Mouse (Mus musculus): ENCODE data around the gene Snd1.

Snd1 gene

DNA sequence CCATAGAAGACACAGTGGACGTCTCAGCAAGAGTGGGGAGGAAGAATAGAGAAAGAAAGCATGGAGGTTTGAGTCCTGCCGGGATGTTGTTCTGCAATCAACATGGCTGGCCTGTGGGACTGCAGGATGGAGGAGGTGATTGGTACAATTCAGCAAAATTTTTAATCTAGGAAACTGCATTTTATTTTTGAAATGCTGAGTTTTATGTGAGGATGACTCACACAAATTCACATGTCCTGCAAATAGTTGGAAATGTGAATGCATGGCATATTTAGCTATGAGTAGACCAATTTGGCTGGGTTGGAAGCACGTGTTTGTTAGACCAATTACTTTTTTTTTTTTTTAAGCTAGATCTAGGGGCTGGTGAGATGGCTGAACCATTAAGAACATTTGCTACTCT, 222.3 kb downstream of the Snd1 start:
- in situ Hi-C loops (cut with MboI, MseI), result no loop called here

DNA sequence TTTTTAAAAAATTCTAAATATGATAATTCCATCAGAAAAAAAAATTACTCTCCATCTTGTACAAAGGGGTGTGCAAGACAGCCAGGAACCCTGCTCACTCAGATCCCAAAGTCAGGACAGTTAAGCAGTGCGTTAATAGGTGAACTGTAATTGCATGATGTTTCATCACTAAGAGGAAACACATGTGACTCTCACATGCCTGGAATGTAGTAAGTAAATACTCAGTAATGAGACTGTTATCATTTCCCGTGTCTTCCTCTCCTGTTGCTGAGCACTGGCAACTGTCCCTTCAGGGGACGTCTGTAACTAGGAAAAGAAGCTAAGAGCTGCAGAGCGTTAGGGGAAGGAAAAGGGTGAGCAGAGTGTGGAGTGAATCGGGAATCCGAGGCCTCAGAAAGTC, 229.7 kb downstream of the Snd1 start:
- in situ Hi-C loops (cut with MboI, MseI), result no loop called here

DNA sequence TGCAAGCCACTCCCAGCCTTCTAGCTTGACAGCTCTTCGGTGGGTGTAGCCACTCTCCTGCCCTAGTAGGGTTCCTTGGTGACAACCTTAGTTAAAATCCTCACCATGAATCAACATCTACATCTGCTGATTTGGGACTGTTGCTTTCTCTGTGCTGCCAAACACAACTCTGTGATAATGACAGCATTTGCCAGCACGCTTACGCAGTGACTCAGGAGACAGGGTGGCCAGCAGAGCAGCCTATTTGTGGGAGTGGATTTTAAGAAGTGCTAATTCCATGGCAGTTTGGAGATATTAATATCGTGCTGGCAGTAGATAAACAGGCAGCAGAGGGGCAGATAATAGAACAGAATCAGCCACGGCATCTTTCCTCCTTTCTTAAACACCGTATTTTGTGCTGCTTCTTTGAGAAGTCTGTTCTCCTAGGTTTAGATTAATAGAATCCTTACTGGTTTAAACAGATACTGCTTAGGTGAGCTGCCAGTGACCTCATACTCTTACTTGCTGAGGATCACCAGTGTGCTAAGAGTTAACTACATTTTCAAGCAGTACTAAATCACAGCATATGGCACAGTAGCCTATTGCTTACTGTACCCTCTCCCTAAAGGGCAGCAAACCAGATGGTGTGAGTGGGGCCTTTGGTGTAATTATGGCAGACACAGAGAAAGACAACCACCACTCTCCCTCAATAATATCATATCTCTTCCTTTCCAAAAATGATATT, 230.6 kb downstream of the Snd1 start:
- in situ Hi-C loops (cut with MboI, MseI), result no loop called here

DNA sequence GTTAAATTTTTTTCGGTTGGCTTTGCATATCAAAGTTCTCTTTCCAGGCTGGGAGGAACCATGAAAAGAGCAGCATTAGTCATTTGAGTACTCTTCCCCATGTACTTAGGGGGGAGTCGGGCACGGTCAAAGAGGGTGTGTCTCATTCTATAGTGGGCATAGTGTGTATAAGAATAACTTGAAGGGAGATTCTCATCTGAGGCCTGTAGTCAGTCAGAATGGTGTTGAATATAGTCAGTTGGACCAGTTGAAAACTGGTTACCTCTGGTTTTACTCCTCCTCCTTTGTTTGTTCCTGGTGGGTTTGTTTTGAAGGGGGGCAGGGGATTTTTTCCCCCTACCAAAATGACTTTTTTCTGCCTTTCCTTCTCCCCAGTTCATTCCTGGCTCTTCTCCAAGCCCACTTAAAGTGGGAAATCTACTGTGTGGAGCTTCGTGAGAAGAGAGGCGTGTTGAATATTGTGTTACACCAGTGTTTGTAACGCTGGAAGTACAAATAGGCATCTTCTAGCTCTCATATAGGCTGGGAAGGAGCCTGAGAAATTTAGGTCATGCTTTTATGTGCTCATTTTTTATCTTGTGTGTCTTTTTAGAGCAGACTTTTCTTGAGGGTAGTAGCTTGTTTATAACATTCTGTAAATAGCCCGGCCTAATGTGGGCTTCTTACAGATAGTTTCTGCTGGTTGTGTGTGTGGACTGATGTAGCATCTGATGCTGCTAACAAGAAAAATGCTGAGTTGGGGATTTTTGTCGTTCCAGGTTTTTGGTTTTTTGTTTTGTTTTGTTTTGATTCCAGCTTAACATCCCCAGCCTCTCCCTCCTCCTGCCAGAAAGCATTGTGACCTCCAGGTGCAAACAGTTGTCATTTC, 231.4 kb downstream of the Snd1 start:
- in situ Hi-C loops (cut with MboI, MseI), result no loop called here

DNA sequence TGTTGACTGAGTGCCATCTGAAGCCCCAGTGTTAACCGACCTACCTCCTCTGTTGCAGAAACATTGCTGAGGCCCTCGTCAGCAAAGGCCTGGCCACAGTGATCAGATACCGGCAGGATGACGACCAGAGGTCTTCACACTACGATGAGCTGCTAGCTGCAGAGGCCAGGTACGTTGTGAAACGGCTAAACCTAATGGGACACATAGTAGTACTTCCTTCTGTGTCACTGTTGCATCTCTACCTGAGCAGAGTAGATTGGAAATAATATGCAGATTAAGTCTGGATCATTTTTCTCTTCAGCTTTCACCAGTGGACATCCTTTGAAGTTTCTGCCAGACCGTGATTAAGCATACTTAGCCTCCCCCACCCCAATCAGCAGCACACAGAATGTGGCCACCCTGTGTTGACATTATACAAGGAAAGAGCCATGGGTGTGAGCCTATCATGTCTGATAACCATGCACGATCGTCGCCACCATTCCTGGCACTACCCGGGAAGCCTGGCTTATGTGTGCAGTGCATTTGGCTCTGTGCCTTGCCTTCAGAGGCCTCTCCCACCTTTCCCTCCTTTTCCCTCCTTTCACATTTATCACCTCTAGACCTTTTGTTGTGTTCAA, 232.1 kb downstream of the Snd1 start:
- in situ Hi-C loops (cut with MboI, MseI), result no loop called here

DNA sequence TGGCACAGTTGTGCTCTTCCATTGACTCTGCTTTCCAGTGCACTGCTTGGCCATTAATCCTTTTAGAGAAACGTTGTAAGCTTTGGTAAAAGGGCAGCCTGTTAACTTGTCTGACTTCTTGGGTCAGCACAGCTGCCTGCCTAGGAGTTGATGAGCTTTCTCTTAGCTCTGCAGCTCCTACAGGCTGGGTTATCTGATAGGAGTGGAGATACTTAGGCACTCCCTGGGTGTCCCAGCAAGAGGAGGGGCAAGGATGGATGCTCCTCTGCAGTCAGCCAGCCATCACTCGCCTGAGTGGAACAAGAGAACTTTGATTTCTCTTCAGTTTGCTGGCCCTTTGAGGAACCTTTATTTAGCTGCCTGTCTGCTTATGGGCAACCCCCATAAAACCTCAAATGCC, 235.1 kb downstream of the Snd1 start:
- in situ Hi-C loops (cut with MboI, MseI), result no loop called here

DNA sequence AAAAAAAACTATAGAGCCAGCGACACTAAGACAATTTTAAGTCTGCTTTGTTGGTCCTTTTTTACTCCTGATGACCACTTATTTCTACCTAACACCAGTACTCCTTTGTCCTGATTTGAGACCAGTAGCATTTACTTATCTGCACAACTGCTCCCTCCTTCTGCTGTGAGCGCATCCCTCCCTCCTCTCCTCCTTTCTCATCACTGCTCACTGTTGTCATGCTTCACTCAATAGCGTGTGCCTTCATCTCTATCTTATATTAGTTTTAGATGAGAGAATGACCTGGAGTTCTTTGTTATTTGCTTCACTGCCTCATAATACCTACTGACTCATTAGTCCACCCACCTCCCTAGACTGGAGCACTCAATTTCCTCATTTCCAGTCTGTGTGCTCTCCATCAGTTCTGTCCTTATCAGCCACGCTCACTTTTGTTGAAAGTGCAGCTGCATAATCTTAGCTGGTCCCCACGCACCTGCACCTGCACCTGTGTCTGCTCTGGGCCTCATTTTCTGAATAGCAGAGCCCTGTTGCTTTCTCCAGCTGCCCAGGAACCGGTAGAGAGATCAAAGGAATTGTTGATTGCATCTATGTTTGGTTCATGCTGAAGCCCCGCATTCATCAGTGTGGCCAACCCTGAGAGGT, 242.4 kb downstream of the Snd1 start:
- in situ Hi-C loops (cut with MboI, MseI), result no loop called here

DNA sequence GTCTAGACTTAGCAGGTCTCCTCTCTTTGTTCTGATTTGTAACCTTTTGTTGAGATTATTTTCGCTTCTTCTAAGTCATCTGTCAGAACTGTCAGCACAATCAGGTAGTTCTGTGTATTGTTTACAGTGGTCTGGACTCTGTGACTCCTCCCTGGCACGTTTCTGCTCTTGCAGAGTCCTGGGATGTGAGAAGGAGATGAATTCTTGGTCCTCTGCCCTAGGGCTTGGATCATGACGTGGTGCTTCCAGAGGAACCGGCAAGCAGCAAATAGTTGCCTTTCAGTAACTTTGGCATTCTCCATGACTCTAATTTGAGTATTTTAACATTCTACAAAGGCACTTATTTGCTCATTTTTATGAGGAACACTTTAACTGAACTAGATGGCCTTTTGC, 242.9 kb downstream of the Snd1 start:
- in situ Hi-C loops (cut with MboI, MseI), result no loop called here

DNA sequence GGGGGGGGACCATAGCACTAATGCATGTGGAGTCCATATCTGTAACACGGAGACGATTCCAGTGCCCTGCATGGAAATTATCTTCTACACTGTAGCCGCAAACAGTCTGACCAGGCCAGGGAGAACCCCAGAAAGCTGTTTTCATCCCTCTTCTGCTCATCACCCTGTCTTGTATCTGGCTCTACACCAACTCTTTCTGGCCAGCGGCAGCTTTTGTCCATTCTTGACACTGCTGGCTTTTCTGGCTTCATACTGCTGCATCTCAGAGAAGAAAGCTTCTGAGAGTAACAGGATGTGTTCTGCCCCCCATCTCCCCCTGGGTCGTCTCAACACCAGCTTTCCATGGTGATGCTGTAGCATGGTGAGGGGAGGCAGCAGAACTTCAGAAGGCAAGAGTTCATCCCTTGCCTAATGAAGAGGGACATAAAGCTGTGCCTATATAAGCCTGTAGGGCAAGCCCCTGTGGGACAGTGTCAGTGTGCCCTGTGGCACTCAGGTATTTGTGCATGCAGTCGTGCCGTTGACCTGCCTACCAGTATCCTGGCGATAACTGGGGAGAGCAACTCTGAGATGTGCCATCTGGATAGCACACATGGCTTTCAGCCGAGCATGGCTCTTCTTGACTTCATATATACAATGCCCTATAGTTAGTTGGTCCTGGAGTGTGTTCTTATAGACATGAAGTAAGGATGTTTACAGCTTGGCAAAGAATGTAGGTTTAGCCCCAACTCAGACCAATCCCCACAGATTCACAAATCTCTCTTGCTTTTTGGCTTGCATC, 245.6 kb downstream of the Snd1 start:
- in situ Hi-C loops (cut with MboI, MseI), result no loop called here

DNA sequence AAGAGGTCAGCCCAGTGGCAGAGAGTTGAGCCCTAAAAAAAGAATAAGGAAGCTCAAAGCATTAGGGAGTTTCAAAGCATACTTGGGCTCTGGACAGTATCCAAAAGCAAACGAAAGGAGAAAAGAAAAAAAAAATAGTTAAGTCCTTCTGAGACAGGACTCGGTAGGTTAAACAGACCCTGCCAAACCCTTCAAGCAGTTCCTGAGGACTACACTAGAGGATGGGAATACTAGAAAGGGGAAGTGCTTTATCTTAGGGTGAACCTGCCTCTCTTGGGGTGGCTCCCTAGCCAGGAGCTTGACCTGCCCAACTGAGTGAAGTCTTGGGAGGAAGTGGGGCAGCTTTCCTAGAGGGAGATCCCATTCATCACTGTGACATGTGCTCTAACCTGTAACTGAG, 248.1 kb downstream of the Snd1 start:
- in situ Hi-C loops (cut with MboI, MseI), result no loop called here

DNA sequence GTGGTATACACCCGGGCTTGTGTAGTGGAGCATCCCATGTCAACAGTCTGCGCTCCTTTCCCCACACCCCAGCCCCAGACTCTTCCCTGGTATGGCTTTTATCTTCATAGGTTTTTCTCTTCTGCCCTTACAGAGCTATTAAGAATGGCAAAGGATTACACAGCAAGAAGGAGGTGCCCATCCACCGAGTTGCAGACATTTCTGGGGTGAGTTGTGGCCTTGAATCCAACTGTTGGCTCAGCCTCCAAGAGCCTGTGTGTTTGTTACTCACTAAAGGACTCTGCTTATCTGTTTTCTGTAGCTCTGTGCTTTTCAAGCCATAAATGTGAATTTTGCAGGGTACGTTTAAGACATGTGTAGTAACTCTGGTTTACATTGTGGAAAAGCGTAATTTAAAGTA, 249.8 kb downstream of the Snd1 start:
- in situ Hi-C loops (cut with MboI, MseI), result no loop called here

DNA sequence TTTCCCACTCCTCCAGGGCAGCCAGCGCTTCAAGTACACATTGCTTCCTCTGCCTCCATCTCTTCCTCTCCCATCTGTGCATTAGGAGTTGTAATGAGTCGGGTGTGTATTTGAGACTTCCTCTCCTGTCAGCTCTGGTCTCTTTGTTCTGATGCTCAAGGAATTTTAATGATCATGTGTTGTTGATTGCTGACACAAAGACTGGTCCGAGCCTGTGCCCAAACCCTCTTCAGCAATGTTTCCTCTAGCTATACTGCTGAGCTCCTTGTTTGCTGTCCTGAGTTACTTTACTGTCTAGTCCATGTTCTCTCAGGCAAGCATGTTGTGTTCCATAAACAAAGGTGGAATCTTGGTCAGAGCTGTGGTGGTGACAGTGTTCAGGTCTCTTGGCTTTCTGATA, 254.3 kb downstream of the Snd1 start:
- in situ Hi-C loops (cut with MboI, MseI), result no loop called here

DNA sequence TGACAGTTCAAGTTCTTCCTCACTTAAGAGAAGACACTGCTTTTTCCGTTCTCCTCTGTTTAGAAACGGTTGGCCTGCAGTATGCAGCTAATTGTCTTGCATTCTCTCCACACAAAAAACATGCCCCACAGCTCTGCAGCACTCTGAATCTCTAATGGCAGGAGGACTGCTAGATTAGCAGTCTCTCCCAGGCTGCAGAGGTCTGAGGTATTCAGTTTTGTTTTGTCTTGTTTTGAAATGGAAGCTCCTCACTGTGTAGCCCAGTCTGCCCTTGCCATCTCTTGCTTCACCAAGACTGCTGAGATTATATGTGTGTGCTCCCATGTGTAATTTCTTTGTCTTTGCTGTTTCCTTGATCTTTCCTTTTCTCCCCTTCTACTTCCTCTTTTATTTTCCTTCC, 254.7 kb downstream of the Snd1 start:
- in situ Hi-C loops (cut with MboI, MseI), result no loop called here

DNA sequence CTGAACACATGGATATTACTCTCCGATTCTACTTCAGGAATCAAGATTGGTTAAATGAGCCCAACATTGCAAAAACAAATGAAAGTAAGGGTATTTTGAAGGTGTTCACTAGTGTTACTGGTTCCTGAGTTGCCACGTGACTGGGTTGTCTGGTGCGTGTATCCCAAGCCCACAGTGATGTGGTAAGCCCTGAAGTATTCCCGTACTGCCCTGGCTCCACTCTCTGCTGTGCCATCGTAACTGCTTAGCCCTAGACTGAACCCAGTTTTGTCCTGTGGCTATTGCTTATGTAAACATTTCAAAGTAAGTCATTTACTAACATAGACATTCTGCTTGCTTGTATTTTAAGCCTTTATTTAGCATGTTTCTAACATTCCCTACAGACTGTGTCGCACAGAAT, 256.3 kb downstream of the Snd1 start:
- in situ Hi-C loops (cut with MboI, MseI), result no loop called here

DNA sequence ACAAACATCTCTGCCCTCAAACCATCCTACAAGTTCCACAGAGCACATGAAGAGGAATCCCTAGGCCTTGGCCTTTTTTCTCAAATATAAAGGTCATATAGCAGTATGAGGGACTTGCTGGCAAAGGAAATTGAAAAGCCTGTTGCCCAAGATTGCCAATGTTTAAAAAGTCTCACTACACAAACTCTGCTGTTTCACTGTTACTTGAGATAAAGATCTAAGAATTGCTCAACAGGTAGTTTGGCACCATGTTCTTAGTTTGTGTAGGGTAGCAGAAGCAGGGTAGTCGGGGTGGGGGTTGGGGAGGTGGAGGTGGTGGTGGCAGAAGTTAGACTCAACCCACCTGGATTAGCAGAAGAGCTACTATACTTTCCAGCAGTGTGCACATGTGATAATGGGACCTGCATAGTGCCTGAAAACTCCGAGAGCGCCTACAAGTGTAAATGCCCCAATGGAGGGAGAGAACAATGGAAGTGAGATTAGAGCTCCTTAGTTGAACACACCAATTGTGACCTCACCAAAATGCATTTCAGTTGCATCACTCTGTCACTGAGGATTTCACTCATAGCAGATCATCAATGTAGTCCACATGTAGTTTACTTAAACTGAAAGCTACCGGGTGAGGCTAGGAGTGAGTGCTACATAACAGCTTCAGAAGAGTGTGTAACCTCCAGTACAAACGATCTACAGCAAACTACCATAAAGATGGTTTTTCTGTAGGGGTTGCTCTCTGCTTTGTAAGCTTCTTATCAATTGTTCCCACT, 259.1 kb downstream of the Snd1 start:
- in situ Hi-C loops (cut with MboI, MseI), result no loop called here

DNA sequence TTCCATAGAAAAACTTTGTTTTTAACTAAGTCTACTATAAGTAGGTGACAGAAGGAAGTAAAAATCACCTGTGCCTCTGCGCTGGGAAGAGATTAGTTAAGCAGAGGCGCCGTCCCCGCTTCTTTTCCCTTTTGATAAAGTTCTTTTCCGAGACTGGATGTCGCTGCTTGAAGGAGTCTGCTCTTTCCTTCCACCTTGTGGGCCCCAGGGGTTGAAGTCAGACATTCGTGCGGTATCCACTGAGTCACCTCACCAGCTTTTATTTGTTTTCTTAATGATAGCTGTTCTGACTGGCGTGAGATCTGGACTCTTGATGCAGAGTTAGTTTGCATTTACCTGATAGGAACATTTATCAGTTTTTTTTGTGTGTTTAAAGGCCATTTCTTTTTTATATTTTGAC, 260.2 kb downstream of the Snd1 start:
- in situ Hi-C loops (cut with MboI, MseI), result no loop called here

DNA sequence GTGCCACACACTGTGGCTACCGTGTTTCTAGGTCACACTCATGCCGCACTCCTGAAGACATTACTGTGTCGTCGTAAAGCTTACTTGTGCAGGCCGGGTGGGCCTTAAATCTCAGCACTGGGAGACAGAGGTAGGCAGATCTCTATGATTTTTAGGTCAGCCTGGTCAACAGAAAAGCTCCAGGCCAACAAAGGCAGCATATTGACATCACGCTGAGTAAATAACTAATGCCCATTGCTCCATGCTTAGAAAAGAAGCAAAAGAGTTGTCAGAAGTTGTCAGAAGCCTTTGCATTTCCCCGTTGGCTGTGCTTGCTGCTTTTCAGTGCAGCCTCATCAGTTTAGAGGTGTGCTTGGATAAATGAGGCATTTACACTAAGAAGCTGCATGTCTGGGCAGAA, 261.7 kb downstream of the Snd1 start:
- in situ Hi-C loops (cut with MboI, MseI), result no loop called here

DNA sequence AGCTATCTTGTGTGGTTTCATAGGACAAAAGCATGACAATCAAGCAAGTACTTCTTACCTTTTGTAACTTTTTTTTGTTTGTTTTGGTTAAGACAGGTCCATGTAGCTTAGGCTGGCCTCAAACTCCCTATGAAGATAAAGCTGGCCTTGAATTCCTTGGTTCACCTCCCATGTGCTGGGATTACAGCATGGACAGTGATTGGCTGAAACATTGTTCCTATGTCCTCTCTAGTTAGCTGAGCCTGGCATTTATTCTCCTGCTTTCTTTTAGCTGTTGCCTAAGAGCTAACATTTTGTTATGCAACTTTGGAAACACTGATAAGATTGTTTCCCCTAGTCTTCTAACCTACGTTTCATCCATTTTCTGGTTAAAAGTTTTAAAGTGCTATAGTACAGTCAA, 262.7 kb downstream of the Snd1 start:
- in situ Hi-C loops (cut with MboI, MseI), result no loop called here

DNA sequence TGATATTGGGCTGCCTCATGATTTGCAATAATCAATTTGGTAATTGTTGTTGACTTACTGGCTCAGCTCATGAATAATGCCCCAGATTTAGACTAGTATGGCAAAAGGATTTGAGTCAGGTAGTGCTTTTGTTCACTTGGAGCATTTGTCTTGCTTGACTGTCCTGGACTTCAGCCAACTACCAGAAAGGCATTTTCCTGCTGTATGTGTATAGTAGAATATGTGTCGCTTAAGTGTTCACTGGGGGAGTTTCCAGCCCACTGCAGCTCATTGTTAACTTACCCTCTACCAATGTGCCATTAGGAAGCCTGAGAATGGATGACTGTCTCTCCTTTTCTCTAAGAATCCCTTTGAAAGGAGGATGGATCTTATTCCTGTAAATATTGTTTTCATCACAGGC, 268.6 kb downstream of the Snd1 start:
- in situ Hi-C loops (cut with MboI, MseI), result no loop called here

DNA sequence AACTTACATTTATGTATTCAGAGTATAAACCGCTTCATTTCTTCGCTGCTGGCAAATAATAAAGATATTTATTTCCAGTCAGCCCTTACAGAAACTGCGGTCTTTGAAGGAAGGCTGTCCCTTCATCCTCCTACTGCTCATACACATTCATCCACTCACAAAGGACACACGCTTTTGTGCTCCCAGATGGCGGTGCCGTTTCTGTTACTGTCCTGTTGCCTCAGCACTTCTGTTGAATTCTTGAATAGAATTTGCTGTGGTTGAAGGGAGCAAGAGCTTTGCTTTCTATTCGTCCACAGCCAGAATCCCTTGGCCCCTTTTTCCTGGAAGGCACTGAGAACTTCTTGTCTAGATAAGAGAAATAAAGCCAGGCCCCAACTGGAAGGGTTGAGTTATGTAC, 270.9 kb downstream of the Snd1 start:
- in situ Hi-C loops (cut with MboI, MseI), result no loop called here

DNA sequence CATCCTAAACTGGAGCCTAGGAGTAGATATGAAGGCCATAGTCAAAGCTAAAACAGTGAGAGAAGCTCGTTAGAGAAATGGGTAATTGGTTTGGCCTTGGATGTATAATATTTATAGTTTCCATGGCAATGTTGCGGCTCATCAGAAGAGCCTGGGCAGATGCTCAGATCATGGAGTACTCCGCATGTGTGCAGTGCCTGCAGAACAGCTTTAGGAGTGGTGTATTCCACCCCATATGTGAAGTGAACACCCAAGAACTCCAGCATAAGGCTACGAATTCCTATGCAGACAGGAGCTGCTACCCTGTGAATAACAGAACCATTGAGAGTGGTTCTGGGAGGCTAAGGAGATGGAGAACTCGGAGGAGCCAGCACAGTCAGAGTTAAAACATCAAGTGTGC, 272.1 kb downstream of the Snd1 start:
- in situ Hi-C loops (cut with MboI, MseI), result no loop called here

All from regulatory T cell (primary cell).